Mouse (Mus musculus) cerebellum, adult 11-12 months (tissue): ENCODE data around the gene Lancl1.

ENCODE experiments used
- DNase-seq: peaks from one replicate; pipeline ENCODE4 v3.0.0; 2022

The Lancl1 gene

GRCm38 (mm10) chr1:67014205-67014604, 24.5 kb downstream of the Lancl1 start:
- DNase-seq: no peak

GRCm38 (mm10) chr1:67010520-67010919, 28.2 kb downstream of the Lancl1 start:
- DNase-seq: no peak

GRCm38 (mm10) chr1:67003699-67004098, 35.0 kb downstream of the Lancl1 start:
- peak; percentile 6 for DNase-seq

- no peak for DNase-seq
Measured at GRCm38 (mm10) chr1:67002226-67002625, 36.4 kb downstream of the Lancl1 start.

- no peak for DNase-seq
Measured at GRCm38 (mm10) chr1:67001367-67001766, 37.3 kb downstream of the Lancl1 start.

- DNase-seq: no peak
Measured at GRCm38 (mm10) chr1:67000484-67000883, 38.2 kb downstream of the Lancl1 start.

- no peak for DNase-seq
Measured at GRCm38 (mm10) chr1:66998601-66999000, 40.1 kb downstream of the Lancl1 start.

- no peak for DNase-seq
Measured at GRCm38 (mm10) chr1:66998188-66998587, 40.5 kb downstream of the Lancl1 start.

GRCm38 (mm10) chr1:66996819-66997218, 41.9 kb downstream of the Lancl1 start:
- no peak for DNase-seq

GRCm38 (mm10) chr1:66992764-66993163, 45.9 kb downstream of the Lancl1 start:
- no peak for DNase-seq

- DNase-seq: no peak
Measured at GRCm38 (mm10) chr1:66987558-66988190, 51.0 kb downstream of the Lancl1 start.

- DNase-seq: no peak
Measured at GRCm38 (mm10) chr1:66985906-66986305, 52.8 kb downstream of the Lancl1 start.

GRCm38 (mm10) chr1:66985129-66985698, 53.5 kb downstream of the Lancl1 start:
- no peak for DNase-seq

GRCm38 (mm10) chr1:66980129-66980528, 58.5 kb downstream of the Lancl1 start:
- no peak for DNase-seq

GRCm38 (mm10) chr1:66975456-66975855, 63.2 kb downstream of the Lancl1 start:
- no peak for DNase-seq

- no peak for DNase-seq
Measured at GRCm38 (mm10) chr1:66964857-66965256, 73.8 kb downstream of the Lancl1 start.

GRCm38 (mm10) chr1:66960536-66961243, 78.0 kb downstream of the Lancl1 start:
- DNase-seq: no peak

- DNase-seq: no peak
Measured at GRCm38 (mm10) chr1:66957361-66957760, 81.3 kb downstream of the Lancl1 start.

- no peak for DNase-seq
Measured at GRCm38 (mm10) chr1:66951086-66951485, 87.6 kb downstream of the Lancl1 start.
